Mouse (Mus musculus): ENCODE results near the gene Ttyh1.

The Ttyh1 gene

DNA sequence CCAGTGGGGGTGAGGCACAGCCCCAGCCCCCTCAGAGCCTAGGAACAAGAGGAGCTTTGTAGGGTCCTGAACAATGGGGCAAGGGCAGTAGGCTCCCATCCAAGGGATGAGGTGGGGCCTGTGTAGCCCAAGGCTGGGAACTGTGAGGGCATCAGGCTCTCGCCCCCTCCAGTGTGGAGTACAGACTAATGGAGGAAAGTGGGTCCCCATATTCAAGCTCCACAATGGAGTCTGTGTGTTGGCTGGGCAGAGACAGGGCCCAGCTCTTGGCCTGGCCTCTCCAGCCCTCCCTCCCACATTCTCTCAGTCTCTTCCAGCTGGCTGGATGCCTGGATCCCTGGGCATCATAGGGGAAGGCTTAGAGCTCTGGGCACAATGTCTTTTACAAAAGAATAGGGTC lies 4.5 kb downstream of the Ttyh1 start:
- DNase-seq = no peak

DNA sequence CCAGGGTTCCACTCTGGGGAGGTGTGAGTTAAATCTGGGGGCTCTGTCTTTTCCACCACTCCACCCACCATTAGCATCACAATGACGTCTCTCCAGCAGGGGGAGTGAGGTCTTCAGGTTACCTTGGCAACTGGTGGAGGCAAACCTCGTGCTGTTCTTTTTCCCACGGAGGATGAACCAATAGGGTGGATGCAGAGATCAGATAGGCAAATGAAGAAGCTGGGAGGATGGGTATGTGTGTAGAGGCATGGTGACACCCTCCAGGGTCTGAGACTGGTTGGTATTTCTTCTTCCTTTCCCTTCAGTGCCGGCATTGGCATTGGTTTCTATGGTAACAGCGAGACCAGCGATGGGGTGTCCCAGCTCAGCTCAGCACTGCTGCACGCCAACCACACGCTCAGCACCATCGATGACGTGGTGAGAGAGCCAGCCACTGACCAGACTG lies 5.1 kb downstream of the Ttyh1 start:
- peak in 1 of 2 experiments; percentile 48 for DNase-seq

DNA sequence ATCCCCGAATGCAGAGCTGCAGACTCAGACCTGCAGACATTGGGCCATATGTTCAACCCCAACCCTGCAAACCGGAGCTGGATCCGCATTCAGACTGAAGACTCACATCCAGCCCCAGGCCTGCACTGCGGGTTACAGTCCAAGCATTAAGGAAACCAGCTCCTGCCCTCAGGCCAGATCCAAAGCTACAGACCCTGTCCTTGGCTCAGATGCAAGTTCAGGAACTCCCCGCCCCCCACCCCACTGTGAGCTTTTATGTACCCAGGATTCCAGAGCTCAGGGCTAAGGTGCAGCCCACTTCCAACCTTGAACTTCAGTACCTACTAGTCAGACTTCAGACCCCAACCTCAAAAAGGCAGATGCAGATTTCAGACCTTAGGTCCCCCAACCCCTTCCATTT lies 5.6 kb downstream of the Ttyh1 start:
- no peak for DNase-seq

DNA sequence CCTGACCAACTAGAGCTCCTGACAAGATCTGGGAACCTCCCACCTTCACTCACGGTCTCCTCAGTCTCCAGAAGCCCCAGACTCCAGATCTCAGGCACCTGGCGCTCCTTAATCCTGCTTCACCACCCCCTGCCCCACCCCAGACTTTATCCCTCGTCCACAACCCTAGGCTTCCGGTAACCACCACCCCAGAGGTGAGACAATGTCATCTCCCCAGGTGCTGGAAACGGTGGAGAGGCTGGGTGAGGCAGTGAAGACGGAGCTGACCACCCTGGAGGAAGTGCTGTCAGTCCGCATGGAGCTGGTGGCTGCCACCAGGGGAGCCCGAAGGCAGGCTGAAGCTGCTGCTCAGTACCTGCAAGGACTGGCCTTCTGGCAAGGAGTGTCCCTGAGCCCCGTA lies 6.1 kb downstream of the Ttyh1 start:
- DNase-seq = no peak

DNA sequence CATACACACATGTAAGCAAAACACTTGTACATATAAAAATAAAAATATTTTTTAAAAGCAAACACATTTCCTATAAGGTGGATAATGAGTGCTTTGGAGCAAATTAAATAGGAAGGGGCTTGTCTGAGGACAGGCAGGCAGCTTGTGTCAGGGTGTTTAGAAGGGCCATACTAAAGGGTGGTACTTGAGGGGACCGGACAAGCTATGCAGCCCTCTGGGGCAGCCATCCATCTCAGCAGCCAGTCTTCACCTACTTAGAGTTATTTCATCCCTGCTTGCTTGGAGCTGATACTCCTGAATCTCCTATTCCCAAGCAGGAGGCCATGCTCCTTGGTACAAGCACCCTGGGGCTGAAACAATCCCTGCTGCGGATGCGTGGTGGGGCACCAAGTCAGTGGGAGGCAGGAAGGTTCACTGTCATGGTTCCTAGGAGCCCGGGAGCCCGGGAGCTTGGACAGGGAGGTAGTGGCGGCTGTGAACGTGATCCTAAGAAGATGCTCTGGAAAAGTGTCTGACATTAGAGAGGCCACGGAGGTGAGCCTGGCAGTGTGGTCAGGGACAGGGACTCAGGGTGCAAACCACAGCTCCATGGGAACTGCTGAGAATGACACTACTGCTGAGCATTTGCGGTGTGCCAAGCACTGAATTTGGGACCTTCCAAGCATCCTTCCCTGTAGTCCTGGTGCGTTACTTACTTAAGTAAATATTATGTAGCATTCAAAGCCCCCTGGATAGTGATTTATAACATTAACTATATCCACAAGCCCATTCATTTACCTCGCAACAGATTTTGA lies 8.0 kb downstream of the Ttyh1 start:
- DNase-seq = no peak

DNA sequence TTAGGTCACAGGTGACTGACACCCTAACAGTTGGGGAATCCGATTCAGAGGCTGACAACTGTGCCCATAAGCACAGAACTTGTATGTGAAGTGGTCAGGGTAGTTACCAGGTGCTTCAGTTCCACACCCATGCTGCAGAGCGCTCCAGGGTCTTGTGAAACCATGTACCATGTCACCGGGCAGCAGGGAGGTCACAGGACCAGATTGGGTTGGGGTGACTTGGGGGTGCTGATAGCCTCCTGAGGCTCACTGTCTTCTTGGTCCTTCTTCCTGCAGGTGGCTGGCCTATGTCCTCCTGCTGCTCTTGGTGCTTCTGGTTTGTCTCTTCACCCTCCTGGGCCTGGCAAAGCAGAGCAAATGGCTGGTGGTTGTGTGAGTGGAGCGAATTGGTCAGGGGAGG lies 8.7 kb downstream of the Ttyh1 start:
- no peak for DNase-seq

DNA sequence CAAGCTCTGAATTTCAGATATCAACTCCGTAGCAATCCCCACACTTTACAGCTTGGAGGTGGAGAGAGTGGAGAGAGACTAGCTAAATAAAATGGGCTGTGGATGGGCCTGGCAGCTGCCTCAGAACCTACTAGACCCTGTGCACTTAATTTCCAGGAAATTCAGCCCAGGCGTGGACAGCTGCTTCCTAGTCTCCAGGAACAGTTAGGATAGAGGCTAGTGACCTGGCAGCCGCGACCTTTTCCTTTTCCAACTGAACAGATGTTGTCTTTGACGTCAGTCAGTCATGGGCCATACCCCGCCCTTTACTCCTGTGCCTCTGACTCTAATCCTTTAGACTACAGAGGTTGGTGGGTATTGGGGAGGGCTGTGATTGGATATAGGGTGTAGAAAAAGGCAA lies 9.7 kb downstream of the Ttyh1 start:
- no peak for DNase-seq

DNA sequence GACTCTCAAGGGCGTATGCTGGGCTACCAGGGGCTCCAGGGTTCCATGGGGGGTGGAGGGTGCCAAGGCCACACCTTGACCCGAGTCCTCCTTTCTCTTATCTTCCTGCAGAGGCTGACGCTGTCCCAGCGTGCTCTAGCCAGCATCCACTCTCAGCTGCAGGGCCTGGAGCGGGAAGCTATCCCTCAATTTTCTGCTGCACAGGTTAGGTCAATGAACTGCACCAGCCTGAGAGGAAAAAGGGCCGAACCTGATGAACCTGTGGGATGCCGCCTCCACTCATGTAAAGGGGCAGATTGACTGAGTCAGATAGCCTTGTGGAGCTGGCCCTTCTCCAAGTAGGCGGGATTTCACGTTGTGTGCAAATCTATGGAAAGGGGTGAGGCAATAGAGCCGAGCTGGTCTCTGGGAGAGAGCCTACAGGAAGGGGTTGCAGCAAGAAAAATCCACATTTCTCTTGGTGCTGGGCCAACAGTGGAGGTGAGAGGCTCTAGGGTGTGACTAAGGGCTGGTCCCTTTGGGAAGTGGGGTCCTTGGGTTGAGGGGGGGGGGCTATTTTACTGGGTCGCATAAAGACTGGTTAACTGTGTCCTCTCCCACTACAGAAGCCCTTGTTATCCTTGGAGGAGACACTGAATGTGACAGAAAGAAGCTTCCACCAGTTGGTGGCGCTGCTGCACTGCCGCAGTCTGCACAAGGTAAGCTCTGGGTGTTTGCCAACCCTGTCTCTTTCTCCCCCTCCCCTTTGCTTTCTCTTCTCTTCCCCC lies 11.7 kb downstream of the Ttyh1 start:
- peak; percentile 91 to 92 for DNase-seq

DNA sequence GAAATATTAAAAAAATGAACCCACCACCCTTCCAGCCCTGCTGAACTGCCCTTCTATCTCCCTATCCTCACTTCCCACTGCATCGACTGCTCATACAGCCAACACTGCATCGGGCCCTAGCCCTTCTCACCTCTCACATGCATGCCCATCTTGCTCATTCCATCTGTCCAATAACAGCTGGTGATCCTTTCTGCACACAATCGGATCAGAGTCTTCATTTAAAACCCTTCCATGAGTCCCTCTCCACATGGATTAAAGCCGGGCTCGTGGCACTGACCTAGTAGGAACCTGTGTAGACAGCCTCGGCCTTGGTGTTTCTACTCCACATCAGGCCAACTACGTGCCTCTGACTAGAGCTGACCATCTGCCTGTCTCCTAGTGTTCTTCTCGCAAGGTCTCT lies 12.8 kb downstream of the Ttyh1 start:
- no peak for DNase-seq

DNA sequence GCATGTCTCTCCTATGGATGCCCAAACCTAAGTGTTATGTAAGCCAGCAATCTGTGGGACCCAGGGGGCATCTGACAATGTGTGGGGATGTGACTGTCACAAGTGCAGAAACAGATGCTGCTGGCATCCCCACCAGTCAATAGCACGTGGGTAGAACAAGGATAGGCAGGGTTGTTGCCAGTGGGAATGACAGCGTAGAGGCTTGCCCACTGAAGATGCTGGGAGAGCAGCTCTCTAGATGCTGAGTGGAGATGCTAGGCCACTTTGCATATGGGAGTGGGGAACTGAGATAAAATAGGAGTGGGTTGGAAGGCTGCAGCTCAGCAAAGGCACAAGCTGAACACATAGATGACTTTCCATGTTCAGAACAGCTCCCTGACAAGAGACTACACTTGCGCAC lies 13.4 kb downstream of the Ttyh1 start:
- DNase-seq = no peak

DNA sequence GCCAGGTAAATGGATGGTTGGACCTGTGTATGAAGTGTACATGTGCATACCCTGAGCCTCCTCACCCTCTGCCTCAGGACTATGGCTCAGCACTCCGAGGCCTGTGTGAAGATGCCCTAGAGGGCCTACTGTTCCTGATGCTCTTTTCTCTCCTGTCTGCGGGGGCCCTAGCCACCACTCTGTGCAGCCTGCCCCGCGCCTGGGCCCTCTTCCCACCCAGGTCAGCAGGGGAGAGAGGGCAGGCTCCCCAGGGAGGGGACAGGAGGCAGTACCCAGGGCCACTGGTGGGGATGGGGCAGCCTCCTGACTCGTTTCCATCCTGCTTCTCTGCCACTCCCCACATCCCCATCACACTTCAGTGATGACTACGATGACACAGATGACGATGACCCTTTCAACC lies 13.8 kb downstream of the Ttyh1 start:
- DNase-seq = no peak

DNA sequence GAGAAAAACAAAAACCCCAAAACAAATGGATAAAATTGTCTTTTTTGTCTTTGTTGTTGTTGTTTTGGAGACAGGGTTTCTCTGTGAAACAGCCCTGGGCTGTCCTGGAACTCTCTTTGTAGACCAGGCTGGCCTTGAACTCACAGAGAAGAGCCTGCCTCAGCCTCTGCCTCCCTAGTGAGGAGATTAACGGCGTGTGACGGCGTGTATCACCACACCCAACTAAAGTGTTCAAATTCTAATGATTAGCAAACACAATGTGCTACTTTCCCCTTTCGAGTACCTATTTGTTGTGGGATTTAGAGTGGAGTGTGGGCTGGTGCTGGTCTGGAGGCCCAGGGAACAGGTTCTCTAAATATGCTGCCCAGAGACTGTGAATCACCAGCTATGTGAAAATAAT lies 15.7 kb downstream of the Ttyh1 start:
- no peak for DNase-seq

DNA sequence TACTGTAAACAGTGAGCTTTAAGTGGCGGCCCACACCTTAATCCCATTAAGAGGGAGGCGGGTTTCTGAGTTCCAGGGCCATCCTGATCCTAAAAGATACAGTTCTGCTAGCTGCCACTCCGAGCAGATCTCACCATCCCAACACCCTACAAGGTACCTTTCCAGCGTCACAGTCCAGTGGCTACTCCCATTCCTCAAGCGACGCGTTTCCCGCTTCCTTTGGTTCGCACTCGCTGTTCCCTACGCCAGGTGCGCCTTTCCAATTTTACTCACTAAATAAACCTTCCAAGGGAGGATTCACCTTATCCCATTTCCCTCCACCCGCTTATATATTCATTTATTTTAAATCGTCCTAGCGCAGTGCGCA lies 17.2 kb downstream of the Ttyh1 start:
- DNase-seq = no peak

DNA sequence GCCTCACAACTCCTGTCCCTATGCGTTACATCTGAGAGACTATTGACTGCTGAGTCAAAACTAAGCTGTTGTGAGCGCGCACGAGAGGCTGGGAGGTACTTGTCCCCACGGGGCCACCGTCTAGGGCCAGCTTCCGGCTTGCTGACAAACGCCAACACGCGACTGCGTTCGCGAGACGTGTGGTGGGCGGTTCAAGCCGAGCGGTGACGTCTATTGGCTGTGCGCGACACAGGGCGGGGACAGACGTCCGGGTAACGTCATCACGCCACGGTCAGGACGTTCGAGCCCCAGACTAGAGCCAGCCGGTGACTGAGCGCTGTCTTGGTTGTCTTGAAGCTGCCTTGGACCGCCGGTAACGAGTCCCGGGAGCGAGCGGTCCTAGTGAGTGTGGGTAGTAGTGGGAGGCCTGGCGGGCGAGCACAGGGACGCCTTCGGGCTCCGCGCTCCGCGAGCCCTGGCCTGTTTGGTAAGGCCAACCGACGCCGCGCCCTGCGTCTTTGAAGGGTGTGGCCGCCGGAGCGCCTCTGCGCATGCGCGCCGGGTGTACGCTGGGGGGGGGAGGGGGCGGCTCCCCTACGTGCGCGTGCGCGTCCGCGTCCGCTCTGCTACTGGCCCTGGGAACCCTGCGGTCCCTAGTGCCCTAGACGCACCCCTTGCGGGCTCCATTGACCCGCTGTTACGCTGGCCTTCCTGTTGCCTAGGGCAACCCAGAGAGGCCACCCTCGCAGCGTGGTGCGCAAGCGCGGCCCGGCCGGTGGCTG lies 17.7 kb downstream of the Ttyh1 start, which contains the start of gene Leng8:
Leng8 (plus strand) TSS at position 269 of the 761 bp plus-strand sequence.
- peak; percentile 99 for DNase-seq

DNA sequence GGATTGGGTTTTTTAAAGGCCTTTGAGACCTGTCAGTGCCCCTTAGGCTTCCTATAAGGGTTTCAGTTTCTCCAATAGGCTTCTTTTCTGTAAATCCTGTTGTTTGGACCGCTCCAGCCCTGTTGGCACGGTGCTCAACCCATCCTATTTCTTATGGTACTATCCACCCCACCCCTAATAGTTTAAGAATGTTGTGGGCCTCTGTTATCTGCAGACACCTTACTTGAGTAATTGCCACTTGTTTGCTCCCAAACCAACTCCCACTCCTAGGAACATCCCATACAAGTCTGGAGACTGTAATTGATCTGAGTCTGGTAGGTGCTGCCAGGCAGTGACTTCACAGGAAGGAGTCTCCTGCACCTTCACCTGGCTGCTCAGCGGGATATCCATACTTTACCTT lies 18.5 kb downstream of the Ttyh1 start:
- DNase-seq = no peak

DNA sequence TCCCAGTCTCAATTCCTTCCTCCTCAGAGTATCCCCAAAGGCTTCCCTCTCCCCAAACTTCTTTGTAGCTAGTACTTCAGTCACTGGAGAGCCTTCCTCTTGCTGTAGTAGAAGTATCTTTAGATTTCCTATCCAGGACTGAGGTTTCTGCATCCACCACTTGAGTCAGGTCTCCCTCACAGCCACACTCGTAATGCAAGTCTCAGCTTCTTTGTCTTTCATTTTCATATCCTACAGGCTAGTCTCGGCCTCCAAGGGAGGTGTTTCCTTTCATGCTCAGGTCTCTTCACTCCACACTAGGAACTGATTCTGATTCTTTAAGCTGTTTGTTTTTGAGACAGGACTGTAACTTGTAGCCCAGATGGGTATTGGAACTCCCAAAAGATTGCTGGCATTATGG lies 19.0 kb downstream of the Ttyh1 start:
- DNase-seq = no peak

DNA sequence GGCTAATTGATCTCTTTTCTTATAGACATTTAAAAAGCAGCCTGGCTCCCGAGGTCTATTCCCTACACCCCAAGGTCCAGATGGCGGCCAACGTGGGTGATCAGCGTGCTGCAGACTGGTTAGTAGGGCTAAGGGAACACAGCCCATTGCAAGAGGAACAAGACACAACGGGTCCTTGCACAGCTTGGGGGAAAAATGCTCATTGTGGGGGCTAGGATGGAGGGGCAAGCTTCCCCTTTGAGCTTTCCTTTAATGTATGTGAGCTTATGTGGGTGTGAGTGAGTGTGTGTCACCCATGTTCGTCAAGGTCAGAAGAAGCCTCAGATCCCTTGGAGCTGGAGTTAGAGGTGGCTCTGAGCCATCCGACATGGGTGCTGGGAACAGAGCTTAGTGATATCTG lies 19.5 kb downstream of the Ttyh1 start:
- no peak for DNase-seq

DNA sequence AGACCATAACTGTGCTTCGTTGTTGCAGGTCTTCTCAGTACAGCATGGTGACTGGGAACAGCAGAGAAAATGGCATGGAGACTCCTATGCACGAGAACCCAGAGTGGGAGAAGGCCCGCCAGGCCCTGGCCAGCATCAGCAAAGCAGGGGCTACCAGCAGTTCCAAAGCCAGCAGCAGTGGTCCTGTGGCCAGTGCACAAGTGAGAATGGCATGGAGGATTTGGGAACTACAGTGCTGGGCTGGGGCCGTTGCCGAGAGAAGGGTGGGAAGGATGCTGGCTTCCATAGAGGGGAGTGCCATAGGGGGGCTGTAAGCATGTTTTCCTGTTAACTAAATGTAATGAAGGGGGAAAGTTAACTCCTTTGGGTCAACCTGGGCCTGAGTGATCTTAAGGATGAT lies 20.2 kb downstream of the Ttyh1 start:
- no peak for DNase-seq

DNA sequence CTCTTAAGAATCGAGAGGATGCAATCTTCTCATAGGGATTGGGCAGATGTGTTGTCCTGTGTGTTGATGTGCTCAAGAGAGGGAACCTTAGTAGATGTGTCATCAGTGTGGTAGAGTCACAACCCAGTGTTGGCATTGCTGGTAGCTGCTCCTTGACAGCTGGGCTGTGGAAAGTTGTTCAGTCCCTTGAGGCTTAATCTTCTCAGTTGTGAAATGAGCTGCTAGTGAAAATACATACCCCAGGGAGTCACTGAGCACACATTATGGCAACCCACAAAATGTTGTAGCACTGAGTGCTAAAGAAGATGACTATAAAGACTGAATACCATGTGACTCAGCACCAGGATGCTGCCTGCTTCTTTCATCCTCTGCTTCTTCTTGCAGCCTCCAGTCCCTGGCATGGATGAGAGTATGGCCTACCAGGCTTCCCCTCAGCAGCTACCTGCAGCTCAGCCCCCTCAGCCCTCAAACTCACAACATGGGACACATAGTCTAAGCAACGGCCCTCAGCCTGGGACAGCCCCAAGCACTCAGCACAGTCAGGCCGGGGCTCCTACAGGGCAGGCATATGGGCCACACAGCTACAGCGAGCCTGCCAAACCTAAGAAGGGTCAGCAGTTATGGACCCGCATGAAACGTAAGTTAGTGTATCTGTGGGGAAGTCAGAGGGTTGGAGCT lies 22.6 kb downstream of the Ttyh1 start:
- DNase-seq = no peak

DNA sequence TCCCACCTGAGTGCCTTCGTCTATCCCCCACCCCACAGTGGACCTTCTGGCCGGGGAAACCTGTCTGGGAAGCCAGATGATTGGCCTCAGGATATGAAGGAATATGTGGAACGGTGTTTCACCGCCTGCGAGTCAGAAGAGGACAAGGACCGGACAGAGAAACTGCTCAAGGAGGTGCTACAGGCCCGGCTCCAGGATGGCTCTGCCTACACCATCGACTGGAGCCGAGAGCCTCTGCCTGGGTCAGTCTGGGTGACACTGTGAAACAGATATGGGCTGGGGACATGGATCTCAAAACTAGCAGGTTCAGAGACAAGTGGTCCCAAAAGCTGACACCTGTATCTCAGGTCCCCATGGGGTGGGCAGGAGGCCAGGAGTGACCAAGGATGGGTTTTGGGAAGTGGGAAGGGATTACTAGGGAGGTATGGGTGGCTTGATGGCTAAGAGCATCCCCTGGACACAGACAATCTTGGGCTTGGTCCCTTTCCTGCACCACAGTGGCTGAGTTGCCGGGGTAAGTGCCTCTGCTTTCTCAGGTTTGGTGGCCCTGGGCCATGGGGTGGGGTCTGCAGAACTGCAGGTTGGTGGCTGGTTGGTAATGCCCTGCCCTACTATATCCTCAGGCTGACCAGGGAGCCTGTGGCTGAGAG lies 23.7 kb downstream of the Ttyh1 start:
- DNase-seq = no peak

DNA sequence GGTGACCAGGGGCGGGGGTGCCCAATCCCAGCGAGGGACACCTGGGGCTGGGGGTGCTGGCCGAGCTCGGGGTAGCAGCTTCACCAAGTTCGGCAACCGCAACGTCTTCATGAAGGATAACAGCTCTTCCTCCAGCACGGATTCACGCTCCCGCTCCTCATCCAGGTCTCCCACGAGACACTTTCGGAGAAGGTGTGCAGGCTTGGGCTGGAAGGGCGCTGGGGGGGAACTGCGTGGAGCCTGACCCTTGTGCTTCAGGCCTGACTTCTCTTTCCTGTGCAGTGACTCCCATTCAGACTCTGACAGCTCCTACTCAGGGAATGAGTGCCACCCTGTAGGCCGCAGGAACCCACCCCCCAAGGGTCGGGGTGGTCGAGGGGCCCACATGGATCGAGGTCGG lies 24.3 kb downstream of the Ttyh1 start:
- DNase-seq = no peak

DNA sequence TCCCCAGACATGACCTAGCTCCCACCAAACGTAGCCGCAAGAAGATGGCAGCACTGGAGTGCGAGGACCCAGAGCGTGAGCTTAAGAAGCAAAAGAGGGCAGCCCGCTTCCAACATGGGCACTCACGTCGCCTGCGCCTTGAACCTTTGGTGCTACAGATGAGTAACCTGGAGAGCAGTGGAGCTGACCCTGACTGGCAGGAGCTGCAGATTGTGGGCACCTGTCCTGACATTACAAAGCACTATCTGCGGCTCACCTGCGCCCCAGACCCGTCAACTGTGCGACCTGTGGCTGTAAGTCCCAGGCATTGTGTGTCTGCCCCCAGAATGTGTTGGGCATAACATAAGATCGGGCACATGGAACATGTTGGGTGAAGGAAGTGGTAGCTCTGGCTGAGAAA lies 24.8 kb downstream of the Ttyh1 start:
- DNase-seq = no peak
